Mouse (Mus musculus) fat pad, adult 2 months (tissue): ENCODE data around the gene Gemin6.
"Not testable (repeated sequence)": the region's sequence is repeated elsewhere in the genome, so short reads cannot be mapped to it uniquely, and the experiment has no call there.

Source experiments
- DNase-seq: peaks from one replicate; pipeline ENCODE4 v3.0.0-alpha.2; 2011; ENCODE audit warnings: low read depth, low spot score; ENCODE audit errors: extremely low read depth

Gemin6 gene

DNA sequence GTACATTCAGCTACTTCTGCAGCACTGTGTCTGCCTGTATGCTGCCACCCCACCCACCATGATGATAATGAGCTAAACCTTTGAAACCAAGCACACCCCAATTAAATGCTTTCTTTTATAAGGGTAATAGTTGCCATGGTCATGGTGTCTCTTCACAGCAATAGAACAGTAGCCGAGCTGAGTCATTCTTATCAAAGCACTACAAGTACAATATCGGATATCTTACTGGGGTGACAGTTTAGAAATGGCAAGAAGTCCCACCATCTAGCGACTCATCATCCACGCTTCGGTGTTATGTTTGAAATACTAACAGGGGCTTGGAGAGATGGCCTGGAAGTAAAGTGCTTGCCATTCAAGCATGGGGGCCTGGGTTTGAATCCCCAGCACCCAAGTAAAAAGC lies 9.6 kb downstream of the Gemin6 start:
- no peak for DNase-seq

DNA sequence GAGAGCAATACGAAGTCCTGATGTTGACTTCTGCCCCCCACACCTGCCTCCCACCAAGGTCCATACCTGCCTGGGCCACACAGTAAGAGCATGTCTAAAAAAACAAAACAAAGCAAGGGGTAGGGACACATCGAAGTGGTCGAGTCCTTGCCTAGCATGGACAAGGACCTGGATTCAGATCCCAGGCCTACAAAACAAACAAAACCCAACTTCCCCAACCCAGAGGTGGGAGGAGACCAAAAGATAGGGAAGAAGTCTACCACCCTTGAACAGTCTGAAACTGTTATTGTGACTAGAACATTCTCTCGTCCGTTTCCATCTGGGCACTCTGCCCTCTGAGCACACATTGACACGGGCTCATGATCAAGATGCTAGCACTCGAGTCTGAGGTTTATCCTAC lies 10.1 kb downstream of the Gemin6 start:
- no peak for DNase-seq

DNA sequence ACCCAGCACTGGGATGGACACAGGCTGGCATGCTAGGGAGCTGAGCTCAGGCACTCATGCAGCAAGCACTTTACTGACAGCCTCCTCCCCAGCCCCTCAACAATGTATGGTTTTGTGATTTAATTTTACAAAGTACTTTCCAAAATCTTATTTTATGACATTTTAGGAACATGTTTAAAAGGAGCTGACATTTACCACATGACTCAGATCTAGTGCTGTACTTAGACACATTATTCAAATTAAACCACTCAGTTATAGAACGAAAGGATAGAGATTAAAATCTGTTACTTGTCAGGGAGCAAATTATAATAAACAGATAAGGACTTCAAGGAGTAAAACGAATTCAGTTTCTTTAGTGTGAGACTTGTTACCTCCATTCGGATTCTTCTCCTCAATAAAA lies 11.2 kb downstream of the Gemin6 start:
- DNase-seq: no peak

DNA sequence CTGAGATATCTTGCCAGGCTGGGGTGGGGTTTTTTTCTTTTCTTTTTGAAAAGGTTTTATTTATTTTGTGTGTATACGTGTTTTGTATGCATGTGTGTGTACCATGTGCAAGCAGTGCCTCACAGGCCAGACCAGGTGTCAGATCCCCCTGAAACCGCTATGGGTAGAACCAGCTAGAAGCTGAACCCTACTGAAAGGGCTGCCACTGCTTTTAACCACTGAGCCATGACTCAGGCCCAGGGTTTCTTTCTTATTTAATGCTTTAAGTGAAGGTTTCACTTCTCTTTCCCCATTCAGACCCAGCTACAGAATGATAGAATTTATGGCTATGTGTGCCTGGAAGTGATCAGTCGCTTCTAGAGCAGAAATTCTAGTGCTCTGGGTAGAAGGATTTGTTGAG lies 12.6 kb downstream of the Gemin6 start:
- no peak for DNase-seq

DNA sequence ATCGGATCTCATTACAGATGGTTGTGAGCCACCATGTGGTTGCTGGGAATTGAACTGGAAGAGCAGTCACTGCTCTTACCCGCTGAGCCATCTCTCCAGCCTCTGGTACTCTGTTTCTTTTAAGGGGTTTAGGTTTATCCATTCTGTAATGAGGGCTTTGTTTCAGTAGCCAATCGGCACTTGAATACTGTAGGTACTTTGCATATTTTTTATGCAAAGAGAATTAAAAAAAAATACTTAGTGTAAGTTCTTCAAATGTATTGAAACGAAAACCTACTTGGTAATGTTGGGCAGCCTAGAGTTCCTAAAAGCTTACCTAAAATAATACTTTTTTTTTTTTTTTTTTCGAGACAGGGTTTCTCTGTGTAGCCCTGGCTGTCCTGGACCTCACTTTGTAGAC lies 13.2 kb downstream of the Gemin6 start:
- no peak for DNase-seq

DNA sequence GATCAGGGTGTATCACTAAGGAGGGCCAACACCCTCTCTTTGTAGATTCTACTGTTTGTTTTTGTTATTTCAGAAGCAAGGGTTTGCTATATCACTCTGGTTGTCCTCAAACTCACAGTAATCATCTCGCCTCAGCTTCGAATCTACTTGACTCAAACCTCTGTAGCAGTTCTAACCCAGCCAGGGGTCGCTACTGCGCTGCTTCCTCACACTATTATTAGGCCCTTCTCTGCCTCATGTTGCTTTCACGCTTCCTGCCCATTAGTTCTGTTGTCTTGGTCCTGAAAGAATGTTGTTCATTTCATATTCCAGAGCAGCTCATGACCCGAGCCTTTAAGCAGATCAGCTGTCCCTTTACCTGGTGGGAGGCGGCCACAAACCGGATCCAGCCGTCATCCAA lies 17.4 kb downstream of the Gemin6 start:
- DNase-seq: no peak

DNA sequence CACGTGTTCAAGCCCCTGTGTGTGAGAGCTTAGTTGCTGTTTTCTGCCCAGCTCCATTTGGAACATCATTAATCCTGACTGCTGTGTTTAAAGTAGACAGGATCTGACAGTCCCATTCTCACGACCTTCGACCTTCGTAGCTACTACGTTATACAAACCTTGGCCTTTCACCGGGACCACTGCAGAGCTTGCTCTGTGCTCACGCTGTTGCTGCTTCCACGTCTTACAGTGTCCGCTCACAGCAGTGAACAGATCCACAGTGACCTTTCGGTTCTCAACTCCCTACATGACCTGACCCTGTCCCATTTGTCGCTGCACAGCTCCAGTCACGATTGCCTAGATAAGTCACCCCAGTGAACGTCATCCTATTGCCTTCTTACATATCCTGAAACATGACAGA lies 18.9 kb downstream of the Gemin6 start:
- DNase-seq: no peak

DNA sequence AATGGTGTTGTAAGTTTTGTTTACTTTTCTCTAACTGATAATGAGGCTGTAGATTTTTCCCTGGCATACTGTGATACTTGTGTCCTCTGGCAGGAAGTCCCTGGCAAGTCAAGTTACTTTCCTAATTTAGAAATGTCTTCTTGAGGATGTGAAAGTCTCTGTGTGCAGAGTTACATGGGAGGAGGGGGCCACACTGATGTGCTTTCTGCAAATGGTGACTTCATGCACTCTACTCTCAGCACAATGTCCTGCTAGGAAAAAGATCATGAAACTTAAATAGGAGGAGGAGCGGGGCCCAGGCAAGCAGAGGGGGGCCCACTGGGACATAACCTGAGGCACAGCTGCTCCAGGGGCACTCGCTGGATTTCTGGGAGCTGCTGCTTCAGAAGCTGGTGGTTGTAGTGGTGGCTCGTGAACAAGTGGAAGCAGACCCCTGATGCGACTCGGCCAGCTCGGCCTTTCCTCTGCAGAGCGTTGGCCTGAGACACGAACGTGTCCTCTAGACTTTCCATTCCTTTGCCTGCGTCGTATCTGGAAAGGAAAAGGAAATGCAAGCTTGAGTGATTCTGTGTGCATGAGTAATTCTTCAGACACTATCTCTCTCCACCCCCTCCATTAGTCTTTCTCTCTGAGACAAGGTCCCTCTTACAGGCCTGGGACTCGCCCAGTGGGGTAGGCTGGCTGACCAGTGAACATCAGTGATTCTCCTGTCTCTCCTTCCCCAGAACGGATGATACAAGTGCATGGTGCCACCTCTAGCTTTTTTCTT lies 28.7 kb downstream of the Gemin6 start:
- no peak for DNase-seq

DNA sequence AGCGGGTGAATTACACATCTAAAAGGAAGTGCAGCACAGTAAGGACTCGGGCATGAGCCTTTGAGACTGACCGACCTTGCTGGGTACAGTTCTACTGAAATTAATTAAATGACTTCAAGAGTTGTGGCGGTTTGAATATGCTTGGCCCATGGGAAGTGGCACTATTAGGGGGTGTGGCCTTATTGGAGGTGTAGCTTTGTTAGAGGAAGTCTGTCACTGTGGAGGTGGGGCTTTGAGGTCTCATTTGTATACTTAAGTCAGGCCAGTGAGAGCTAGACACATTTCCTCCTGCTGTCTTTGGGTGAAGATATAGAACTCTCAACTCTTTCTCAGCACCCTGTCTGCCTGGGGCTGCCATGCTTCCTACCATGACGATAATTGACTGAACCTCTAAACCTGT lies 30.2 kb downstream of the Gemin6 start:
- no peak for DNase-seq

DNA sequence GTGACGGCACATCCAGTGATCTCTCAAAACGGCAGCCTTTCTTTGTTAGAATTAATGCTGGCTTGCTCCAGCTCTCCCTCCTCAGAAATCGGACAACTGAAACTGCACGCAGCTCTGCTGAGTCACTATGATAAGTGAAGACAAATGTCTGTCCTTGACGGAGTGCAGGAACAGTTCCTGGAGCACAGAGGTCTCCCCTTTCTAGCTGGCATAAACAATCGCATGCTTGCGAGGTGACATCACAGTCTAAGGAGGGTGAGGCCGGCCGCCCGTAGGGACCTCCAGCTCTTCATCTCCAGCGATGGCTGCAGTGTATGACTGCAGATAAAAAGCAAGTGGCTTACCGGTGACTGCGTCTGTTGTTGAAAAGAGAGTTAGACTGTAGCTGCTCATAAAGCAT lies 31.0 kb downstream of the Gemin6 start:
- DNase-seq: no peak

DNA sequence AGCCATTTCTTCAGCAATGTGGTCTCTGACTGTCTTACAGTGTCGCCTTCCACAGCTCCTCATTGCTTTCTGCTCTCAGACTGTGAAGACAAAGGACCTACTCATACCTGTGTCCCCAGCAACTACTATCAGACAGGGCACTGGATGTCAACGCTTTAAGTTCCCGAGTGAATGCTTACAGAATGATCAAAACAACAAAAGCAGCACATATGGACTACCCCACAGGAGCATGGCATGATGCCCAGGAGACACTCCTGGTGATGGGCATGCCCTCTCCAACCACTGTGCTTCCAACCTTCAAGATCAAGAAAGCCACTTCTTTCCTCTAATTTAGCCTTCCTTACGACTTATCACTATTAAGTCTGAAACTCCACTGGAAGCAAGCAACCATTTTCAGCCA lies 42.8 kb downstream of the Gemin6 start:
- no peak for DNase-seq

DNA sequence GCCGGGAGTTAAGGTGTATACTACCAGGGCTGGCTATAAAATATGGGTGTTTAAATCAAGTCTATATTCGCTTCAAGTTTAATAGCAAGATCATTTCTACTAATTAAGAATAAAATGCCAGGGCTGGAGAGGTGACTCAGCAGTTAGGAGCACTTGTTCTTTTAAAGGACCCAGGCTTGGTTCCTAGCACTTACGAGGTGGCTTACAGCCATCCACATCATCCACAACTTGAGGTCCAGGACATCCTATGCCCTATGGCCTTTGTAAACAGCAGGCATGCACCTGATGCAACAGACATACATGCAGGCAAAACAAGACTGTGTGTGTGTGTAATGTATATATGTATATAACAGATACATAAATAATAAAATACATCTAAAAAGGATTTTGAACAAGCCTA lies 43.9 kb downstream of the Gemin6 start:
- DNase-seq: no peak

DNA sequence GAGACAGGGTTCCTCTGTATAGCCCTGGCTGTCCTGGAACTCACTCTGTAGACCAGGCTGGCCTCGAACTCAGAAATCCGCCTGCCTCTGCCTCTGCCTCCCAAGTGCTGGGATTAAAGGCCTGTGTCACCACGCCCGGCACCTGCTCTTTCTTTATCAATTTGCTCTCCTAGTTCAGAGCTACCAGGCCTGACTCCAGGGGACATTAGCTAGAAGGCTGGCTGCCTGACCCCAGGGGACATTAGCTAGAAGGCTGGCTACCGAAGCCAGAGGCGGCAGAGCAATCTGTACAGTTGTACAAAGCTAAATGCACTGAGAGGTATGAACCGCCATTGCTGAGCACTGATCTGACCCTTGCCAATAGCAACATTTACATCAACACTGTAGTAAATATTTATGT lies 46.4 kb downstream of the Gemin6 start:
- DNase-seq: not testable (repeated sequence)
